Mouse (Mus musculus): ENCODE data around the gene 2900026A02Rik.

2900026A02Rik gene

DNA sequence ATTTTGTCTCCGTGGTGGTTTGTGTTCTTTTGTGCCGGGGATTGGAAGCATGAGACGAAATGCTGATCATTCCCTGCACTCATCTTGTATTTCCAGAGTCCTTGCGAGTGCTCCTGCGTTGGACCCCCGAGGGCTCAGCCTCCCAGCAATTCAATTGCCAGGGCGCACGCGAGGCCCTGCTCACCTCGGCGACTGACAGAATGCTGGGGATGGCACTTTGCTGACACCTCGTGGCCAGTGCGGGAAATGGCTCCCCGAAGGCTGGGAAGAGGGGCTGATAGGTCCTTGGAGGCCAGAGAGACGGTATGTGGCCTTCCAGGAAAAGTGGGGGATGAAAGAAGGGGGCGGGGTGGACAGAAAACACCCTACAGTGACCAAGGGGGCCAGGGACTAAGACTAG, 166.7 kb downstream of the 2900026A02Rik start:
- no peak for TF ChIP-seq GATA4 (IDR thresholded peaks at IDR 0.05; ENCODE audit: insufficient replicate concordance, low read length)

DNA sequence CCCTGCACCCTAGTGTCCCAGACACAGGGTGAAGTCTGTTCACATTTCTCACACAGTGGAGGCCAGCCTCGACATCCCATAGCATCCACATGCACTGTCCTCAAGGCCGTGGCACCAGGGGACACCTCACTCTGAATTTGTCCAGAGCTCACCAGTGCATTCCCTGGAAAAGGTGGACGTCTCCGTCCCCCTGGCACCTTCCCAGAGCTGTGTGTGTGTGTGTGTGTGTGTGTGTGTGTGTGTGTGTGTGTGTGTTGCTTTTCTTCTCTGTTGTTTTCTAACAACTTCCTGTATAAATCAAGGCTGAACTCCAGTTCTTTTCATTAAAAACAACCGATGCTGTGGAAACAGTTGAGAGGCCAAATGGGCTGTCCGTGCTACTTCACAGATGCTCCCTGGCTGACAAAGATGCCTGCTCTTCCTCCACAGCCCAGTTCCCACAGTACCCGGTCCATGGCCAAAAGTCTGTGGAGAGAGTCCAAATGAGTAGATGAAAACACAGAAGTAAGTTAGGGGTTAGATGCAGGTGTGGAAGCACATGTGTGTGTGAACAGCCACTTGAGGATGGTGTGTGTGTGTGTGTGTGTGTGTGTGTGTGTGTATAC, 170.4 kb downstream of the 2900026A02Rik start:
- TF ChIP-seq GATA4 (IDR thresholded peaks at IDR 0.05; ENCODE audit: insufficient replicate concordance, low read length): no peak

DNA sequence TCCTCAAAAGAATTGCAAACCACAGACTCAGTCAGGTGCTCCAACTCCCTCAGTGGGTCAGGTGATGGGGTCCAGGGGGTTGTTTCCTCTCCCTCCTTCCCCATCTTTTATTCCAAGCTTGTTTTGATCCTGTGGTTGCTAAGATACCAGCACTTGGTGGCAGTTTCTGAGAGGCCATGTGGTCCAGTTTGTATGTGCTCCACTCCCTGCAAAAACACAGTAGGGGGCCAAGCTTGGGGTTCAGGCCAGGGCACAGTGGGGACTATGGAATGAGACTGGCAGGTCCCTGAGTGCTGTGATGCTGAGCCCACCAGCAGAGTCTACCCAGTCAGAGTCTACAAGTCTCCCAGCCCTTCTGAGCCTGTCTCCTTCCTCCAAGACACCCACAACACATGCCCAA, 171.2 kb downstream of the 2900026A02Rik start:
- TF ChIP-seq GATA4 (IDR thresholded peaks at IDR 0.05; ENCODE audit: insufficient replicate concordance, low read length): no peak

DNA sequence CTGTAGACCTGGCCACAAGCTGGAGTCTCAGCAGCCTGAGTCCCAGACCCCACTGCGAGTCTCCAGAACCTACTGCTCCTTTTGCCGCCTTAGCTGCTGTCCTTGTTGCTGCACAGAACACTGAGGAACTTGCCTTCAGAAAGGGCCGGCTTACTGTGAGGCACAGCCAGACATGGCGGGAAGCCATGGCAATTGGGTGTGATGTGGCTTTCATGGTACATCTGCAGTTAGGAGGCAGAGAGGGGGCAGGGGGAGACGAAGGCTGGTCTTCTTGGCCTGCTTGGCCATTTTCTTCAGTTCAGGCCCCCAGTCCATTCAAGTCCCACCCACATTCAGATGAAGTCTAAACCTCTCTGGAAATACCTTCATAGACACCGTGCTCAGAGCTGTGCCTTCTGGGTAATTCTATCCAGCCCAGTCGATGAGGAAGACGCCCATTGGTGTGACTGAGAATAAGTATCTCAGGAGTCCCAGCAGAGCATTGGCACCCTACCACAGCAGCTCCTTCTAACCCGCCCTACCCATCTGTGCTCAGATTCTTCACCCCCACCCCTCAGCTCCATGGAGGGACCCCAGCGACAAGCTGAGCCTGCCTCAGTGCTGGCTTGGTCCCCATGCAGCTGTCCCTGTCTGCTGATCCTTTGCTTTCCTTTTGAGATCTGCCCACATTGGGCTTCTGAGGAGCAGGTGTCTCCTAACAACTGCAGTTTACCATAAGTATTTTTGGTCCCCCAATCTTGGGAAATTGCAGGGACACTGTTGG, 175.3 kb downstream of the 2900026A02Rik start:
- TF ChIP-seq GATA4 (IDR thresholded peaks at IDR 0.05; ENCODE audit: insufficient replicate concordance, low read length): no peak

DNA sequence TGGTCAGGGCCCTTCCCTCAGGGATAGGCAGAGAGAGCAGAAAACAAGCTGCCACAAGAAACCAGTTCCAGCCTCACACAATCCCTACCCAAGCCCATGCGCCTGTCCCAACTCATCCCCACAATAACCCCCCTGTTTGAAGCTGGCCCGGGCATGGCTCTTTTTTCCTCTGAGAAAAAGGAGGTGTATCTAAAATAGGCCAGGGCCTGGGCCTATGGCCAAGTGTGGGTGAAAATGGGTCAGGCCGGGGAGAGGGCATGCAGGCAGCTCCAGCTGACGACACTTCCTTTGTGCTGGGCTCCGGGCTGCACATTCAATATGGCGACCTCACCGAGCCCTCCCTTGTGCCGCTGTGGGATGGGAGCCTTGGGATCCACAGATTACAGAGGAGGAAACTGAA, 177.5 kb downstream of the 2900026A02Rik start:
- TF ChIP-seq GATA4 (IDR thresholded peaks at IDR 0.05; ENCODE audit: insufficient replicate concordance, low read length): no peak

DNA sequence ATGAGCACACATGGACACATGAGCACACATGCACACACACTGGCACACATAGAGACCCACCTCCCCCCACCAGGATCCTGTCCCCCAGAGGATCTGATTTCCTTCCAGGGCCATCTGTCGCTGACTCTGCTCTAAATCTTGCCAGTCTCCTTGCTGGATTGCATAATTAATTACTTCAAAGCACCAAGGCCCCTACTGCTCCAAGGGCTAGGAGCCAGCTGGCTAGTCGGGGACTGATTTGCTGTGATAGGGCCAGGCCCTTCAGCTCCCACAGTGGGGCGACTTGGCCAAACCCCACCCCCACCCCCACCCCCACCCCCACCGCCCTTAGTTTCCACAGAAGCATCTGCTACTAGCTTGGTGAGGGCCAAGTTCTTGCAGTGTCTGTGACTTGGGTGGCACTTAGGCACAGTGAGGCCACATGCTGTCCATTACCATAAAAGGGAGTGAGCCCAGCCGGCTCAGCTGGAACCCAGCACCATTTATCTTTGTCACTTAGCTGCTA, 179.4 kb downstream of the 2900026A02Rik start:
- no peak for TF ChIP-seq GATA4 (IDR thresholded peaks at IDR 0.05; ENCODE audit: insufficient replicate concordance, low read length)

DNA sequence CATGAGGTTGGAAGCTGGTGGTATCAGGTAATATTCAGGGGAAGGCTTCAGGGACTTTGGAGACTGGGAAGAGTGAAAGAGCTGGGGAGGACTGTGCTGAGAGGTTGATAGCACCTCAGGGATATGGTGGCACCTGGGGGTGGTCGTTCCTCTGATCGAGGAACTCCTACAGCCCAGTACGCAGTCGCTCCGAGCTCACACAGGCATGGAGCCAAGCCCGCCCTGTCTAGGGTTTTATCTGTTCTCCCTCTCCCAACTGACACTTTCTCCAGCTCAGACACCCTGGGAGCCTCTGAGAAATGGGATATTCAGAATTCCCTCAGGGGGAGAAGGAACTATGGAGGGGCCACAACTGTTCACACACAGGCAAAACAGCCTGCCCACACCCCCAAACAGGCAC, 180.3 kb downstream of the 2900026A02Rik start:
- TF ChIP-seq GATA4 (IDR thresholded peaks at IDR 0.05; ENCODE audit: insufficient replicate concordance, low read length): no peak

DNA sequence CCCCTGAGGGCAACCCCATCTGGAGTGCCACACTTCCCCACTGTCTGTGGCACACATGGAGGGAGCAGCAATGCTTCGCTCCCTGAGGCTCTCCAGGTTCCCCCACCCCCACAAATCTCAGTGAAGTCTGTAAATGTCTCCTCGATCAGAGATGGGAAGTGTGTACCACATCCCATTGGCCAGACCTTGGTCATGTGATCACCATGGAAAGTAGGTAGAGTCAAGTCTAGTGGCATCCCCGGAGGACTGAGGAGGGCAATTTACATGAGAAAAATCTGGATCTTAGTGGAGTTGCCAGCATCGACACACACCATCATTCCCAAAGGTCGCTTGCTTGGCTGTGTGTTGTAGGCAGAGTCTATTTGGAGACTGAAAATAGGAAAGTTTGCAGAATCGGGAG, 182.4 kb downstream of the 2900026A02Rik start:
- TF ChIP-seq GATA4 (IDR thresholded peaks at IDR 0.05; ENCODE audit: insufficient replicate concordance, low read length): no peak

Data from liver, adult (tissue).